Mouse (Mus musculus) intestine, postnatal 0 days (tissue): ENCODE data around the gene Gpc6. TPM values are rescaled to one million over a fixed set of nuclear protein-coding genes. Genes with fewer than 3 reads are reported as not detected.

Experiments
- ATAC-seq: fragments of 200-750 bp; cut with Nextera tagmentation; 2 replicates; pipeline ENCODE4 v1.8.0; 2017; ENCODE audit warnings: mild to moderate bottlenecking, moderate TSS enrichment, moderate library complexity
- H3K27ac ChIP-seq: fragments of 300-500 bp; sonication (generic); 2 replicates; pipeline ENCODE4 v1.5.1; 2014; ENCODE audit warnings: mild to moderate bottlenecking, low read depth, low read length, moderate library complexity
- H3K27me3 ChIP-seq: fragments of 300-500 bp; sonication (generic); replicated peaks from 2 replicates; pipeline ENCODE4 v1.6.1; 2014; ENCODE audit warnings: low read length, mixed read lengths; ENCODE audit not compliant: control insufficient read depth, insufficient read depth
- H3K36me3 ChIP-seq: fragments of 300-500 bp; sonication (generic); 2 replicates; pipeline ENCODE4 v1.6.1; 2014; ENCODE audit warnings: mild to moderate bottlenecking, moderate library complexity; ENCODE audit not compliant: control insufficient read depth, insufficient read depth
- H3K4me1 ChIP-seq: fragments of 300-500 bp; sonication (generic); replicated peaks from 2 replicates; pipeline ENCODE4 v1.6.1; 2014; ENCODE audit warnings: antibody characterized with exemption, low read length, mixed read lengths; ENCODE audit not compliant: control insufficient read depth, insufficient read depth
- H3K4me2 ChIP-seq: fragments of 300-500 bp; sonication (generic); replicated peaks from 2 replicates; pipeline ENCODE4 v1.6.1; 2014; ENCODE audit warnings: low read depth, mild to moderate bottlenecking, moderate library complexity
- H3K4me3 ChIP-seq: fragments of 300-500 bp; sonication (generic); 2 replicates; pipeline ENCODE4 v1.5.1; 2014; ENCODE audit warnings: low read depth, low read length
- H3K9ac ChIP-seq: fragments of 300-500 bp; sonication (generic); 2 replicates; pipeline ENCODE4 v1.6.1; 2014; ENCODE audit warnings: mild to moderate bottlenecking, low read depth, low read length
- H3K9me3 ChIP-seq: fragments of 300-500 bp; sonication (generic); 2 replicates; pipeline ENCODE4 v1.6.1; 2016; ENCODE audit warnings: mixed run types; ENCODE audit not compliant: control insufficient read depth
- CTCF ChIP-seq: sonication (generic); IDR thresholded peaks from 2 replicates; pipeline ENCODE4 v1.5.1; 2016; ENCODE audit warnings: low read depth, mild to moderate bottlenecking, control low read depth, antibody characterized with exemption, moderate library complexity
- WGBS: fragments of 180-500 bp; shearing (Covaris S2); extraction: QIAGEN DNeasy Blood & Tissue Kit; methylation state at CpG from one replicate; pipeline ENCODE4 v1.1.7; 2014; 5-methylcytosine and 5-hydroxymethylcytosine counted together
- polyA plus RNA-seq: library from polyadenylated mRNA; unstranded; fragments of >200 nt; fragmentation: Nextera tagmentation; extraction: Ambion mirVana; gene quantifications from 2 replicates; pipeline ENCODE4 v1.2.1, GENCODE M21; 2015

Gpc6 gene
- polyA plus RNA-seq, 1 experiment from 2014 or later = 6.6 TPM

- no peaks in the 10 kb centered on the region for H3K4me1 ChIP-seq
- H3K4me3 ChIP-seq = no peak overlapping the region
- H3K27me3 ChIP-seq = no peaks in the 10 kb centered on the region
- ATAC-seq = no peak
- H3K9me3 ChIP-seq = no peaks in the 10 kb centered on the region
- 95% methylated on average over 3 of the region's 3 CpGs for WGBS
- TF ChIP-seq CTCF = no peak
- H3K9ac ChIP-seq = no peak overlapping the region
- no peak overlapping the region for H3K4me2 ChIP-seq
- no peak overlapping the region for H3K27ac ChIP-seq
- no peaks in the 10 kb centered on the region for H3K36me3 ChIP-seq
Measured at GRCm38 (mm10) chr14:117390794-117391320, 465.7 kb downstream of the Gpc6 start.

DNA sequence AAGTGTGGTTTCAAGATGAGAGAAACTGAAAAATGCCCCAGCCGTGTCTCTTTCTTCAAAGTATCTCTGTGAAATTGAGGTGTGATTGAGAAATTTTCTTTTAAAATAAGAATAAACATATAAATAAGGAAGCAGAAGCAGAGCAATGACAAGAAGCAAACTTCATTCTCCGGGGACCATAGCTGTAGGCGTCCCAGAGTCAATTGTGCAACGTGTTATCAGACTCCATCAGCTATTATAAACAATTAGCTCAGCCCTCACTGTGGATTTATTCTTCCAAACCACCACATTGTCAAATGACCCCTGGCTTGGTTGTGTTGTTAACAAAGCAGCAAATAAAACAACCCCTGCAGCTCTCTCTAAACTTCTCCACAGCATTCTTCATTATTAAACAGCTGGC, 466.3 kb downstream of the Gpc6 start:
- Histone ChIP-seq H3K27me3 (no peaks in the 10 kb centered on the region), H3K4me3 (no peak overlapping the region), H3K4me1 (no peaks in the 10 kb centered on the region), H3K4me2 (no peak overlapping the region), H3K36me3 (no peaks in the 10 kb centered on the region), H3K9ac (no peak overlapping the region), H3K27ac (no peak overlapping the region), H3K9me3 (no peaks in the 10 kb centered on the region)
- 44% methylated on average over 4 of the region's 4 CpGs for WGBS
- no peak for TF ChIP-seq CTCF
- ATAC-seq = no peak

- H3K4me2 ChIP-seq = no peak overlapping the region
- H3K27me3 ChIP-seq = no peaks in the 10 kb centered on the region
- H3K4me1 ChIP-seq = no peaks in the 10 kb centered on the region
- no peaks in the 10 kb centered on the region for H3K9me3 ChIP-seq
- TF ChIP-seq CTCF = no peak
- no peak overlapping the region for H3K4me3 ChIP-seq
- no peak for ATAC-seq
- H3K27ac ChIP-seq = no peak overlapping the region
- no peaks in the 10 kb centered on the region for H3K36me3 ChIP-seq
- H3K9ac ChIP-seq = no peak overlapping the region
- WGBS = 81% methylated on average over 3 of the region's 3 CpGs
Measured at GRCm38 (mm10) chr14:117397165-117397564, 472.1 kb downstream of the Gpc6 start.

GRCm38 (mm10) chr14:117407824-117408524, 482.9 kb downstream of the Gpc6 start:
- WGBS = 79% methylated on average over 9 of the region's 9 CpGs
- H3K4me1 ChIP-seq = no peaks in the 10 kb centered on the region
- no peak for TF ChIP-seq CTCF

DNA sequence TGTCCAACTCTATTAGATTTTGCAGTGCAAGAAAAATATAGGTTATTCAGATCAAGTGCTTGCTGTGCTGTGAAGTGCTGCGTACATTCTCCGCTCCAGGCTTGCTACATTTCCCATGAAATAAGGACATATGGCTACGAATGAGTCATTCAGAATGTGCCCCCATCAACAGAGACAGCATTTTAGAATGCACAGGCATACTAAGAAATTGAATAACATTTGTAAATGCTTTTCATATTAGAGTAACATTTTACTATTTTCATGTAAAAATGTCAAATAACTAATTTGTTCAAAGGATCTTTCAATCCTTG, 483.4 kb downstream of the Gpc6 start:
- H3K27me3 ChIP-seq = no peaks in the 10 kb centered on the region
- no peaks in the 10 kb centered on the region for H3K36me3 ChIP-seq
- H3K9ac ChIP-seq = no peak overlapping the region
- H3K4me1 ChIP-seq = no peaks in the 10 kb centered on the region
- no peak overlapping the region for H3K4me2 ChIP-seq
- no peaks in the 10 kb centered on the region for H3K9me3 ChIP-seq
- H3K27ac ChIP-seq = no peak overlapping the region
- WGBS = 85% methylated on average over 3 of the region's 3 CpGs
- no peak for TF ChIP-seq CTCF
- no peak for ATAC-seq
- H3K4me3 ChIP-seq = no peak overlapping the region

More at GRCm38 (mm10) chr14:117407824-117408524, 482.9 kb downstream of the Gpc6 start:
- Histone ChIP-seq H3K27ac (no peak overlapping the region), H3K4me2 (no peak overlapping the region), H3K4me3 (no peak overlapping the region), H3K27me3 (no peaks in the 10 kb centered on the region), H3K9ac (no peak overlapping the region), H3K36me3 (no peaks in the 10 kb centered on the region), H3K9me3 (no peaks in the 10 kb centered on the region)
- no peak for ATAC-seq

- WGBS = 77% methylated on average over 2 of the region's 2 CpGs
Measured at GRCm38 (mm10) chr14:117409778-117410177, 484.7 kb downstream of the Gpc6 start.

More at GRCm38 (mm10) chr14:117409778-117410177, 484.7 kb downstream of the Gpc6 start:
- ATAC-seq = no peak
- no peaks in the 10 kb centered on the region for H3K9me3 ChIP-seq
- H3K4me1 ChIP-seq = no peaks in the 10 kb centered on the region
- TF ChIP-seq CTCF = no peak
- no peaks in the 10 kb centered on the region for H3K36me3 ChIP-seq
- no peak overlapping the region for H3K27ac ChIP-seq
- H3K4me3 ChIP-seq = no peak overlapping the region
- H3K9ac ChIP-seq = no peak overlapping the region
- H3K4me2 ChIP-seq = no peak overlapping the region
- H3K27me3 ChIP-seq = no peaks in the 10 kb centered on the region
